Mouse (Mus musculus): ENCODE data around the gene Marveld2. TPM values are rescaled to one million over a fixed set of nuclear protein-coding genes. Genes with fewer than 3 reads are reported as not detected.

Marveld2 gene
- polyA plus RNA-seq, 1 experiment from 2014 or later, result 11.3 TPM

GRCm38 (mm10) chr13:100617583-100617982, 812 bp upstream of the Marveld2 start:
- no peaks in the 10 kb centered on the region for H3K9me3 ChIP-seq (ENCODE audit: control insufficient read depth, low read length)
- no peak overlapping the region for H3K9ac ChIP-seq (ENCODE audit: low read length)
- no peaks in the 10 kb centered on the region for H3K4me1 ChIP-seq (replicated peaks; ENCODE audit: control insufficient read depth, insufficient read depth)
- DNase-seq (ENCODE audit: low spot score) (no peak), ATAC-seq (ENCODE audit: low FRiP score, low TSS enrichment) (no peak)
- no peak overlapping the region; the same call in 1 of the 2 replicates for H3K27ac ChIP-seq (replicated peaks)
- no peak overlapping the region for H3K4me3 ChIP-seq (ENCODE audit: low read depth, low read length)
- WGBS, result 85% methylated on average over 13 of the region's 13 CpGs
- H3K4me2 ChIP-seq (replicated peaks; ENCODE audit: low read depth), result no peak overlapping the region
- peaks cover 7% of the 10 kb centered on the region for H3K36me3 ChIP-seq (ENCODE audit: control insufficient read depth, insufficient read depth, low read length)
- TF ChIP-seq CTCF (IDR thresholded peaks at IDR 0.05; ENCODE audit: low read depth) (no peak), EP300 (optimal IDR thresholded peaks at IDR 0.05) (no peak)
- H3K27me3 ChIP-seq (ENCODE audit: control insufficient read depth, insufficient read depth, low read length), result no peaks in the 10 kb centered on the region

- no peak for ATAC-seq (ENCODE audit: low FRiP score, low TSS enrichment)
- H3K4me2 ChIP-seq (replicated peaks; ENCODE audit: low read depth), result no peak overlapping the region
- TF ChIP-seq EP300 (optimal IDR thresholded peaks at IDR 0.05), result no peak
- peak; percentile 52 for TF ChIP-seq CTCF (IDR thresholded peaks at IDR 0.05; ENCODE audit: low read depth)
- H3K36me3 ChIP-seq (ENCODE audit: control insufficient read depth, insufficient read depth, low read length), result no peaks in the 10 kb centered on the region
- no peaks in the 10 kb centered on the region for H3K9me3 ChIP-seq (ENCODE audit: control insufficient read depth, low read length)
- no peaks in the 10 kb centered on the region for H3K4me1 ChIP-seq (replicated peaks; ENCODE audit: control insufficient read depth, insufficient read depth)
- WGBS, result 55% methylated on average over 2 of the region's 2 CpGs
- H3K27me3 ChIP-seq (ENCODE audit: control insufficient read depth, insufficient read depth, low read length), result no peaks in the 10 kb centered on the region
- no peak overlapping the region for H3K9ac ChIP-seq (ENCODE audit: low read length)
- H3K4me3 ChIP-seq (ENCODE audit: low read depth, low read length), result no peak overlapping the region
- H3K27ac ChIP-seq (replicated peaks), result no peak overlapping the region
- DNase-seq (ENCODE audit: low spot score), result no peak
Measured at GRCm38 (mm10) chr13:100612903-100613302, 3.9 kb downstream of the Marveld2 start.

DNA sequence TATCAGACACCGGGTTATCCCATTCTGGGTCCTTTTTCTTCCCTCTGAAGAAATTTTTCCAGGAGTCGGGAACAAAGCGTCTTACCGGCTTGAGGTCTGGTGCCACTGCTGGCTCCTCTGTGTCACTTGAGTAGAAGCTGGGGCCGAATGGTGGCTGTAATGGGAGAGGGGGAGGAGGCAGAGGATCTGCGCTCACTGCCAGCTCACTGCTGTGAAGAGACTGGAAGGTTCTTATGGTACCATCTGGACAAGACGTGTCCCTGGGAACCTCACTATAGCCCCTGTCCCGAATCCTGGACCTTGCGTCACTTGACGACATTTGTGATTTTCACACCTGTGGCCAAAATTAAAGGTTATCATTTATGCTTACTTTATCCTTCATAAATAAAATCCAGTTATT, 4.5 kb downstream of the Marveld2 start:
- DNase-seq (ENCODE audit: low spot score), result no peak
- Histone ChIP-seq H3K27me3 (ENCODE audit: control insufficient read depth, insufficient read depth, low read length) (no peaks in the 10 kb centered on the region), H3K4me2 (replicated peaks; ENCODE audit: low read depth) (no peak overlapping the region), H3K9ac (ENCODE audit: low read length) (no peak overlapping the region), H3K27ac (replicated peaks) (no peak overlapping the region), H3K36me3 (ENCODE audit: control insufficient read depth, insufficient read depth, low read length) (no peaks in the 10 kb centered on the region), H3K4me3 (ENCODE audit: low read depth, low read length) (no peak overlapping the region), H3K9me3 (ENCODE audit: control insufficient read depth, low read length) (no peaks in the 10 kb centered on the region), H3K4me1 (replicated peaks; ENCODE audit: control insufficient read depth, insufficient read depth) (no peaks in the 10 kb centered on the region)
- TF ChIP-seq CTCF (IDR thresholded peaks at IDR 0.05; ENCODE audit: low read depth), result no peak
- TF ChIP-seq EP300 (optimal IDR thresholded peaks at IDR 0.05), result no peak
- 95% methylated on average over 10 of the region's 10 CpGs for WGBS
- no peak for ATAC-seq (ENCODE audit: low FRiP score, low TSS enrichment)

DNA sequence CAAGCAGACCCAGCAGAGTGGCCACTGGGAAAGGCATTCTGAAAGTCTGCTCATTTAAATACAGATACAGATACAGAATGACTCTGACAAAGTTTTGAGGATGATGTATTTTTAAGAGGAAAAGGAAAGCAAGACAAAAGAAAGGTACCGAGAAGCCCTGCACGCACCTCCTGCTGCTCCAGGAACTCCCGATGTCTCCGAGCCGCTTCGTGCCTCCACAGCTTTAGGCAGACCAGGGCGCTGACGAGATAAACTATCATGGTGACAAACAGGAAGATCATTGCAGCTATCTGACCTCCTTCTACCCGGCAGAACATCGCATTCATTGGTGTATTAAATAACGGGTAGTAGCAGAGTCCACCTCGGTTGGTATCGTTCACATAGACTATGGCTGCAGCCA, 5.5 kb downstream of the Marveld2 start:
- TF ChIP-seq CTCF (IDR thresholded peaks at IDR 0.05; ENCODE audit: low read depth), result no peak
- TF ChIP-seq EP300 (optimal IDR thresholded peaks at IDR 0.05), result no peak
- ATAC-seq (ENCODE audit: low FRiP score, low TSS enrichment), result no peak
- no peaks in the 10 kb centered on the region for H3K9me3 ChIP-seq (ENCODE audit: control insufficient read depth, low read length)
- DNase-seq (ENCODE audit: low spot score), result no peak
- no peaks in the 10 kb centered on the region for H3K27me3 ChIP-seq (ENCODE audit: control insufficient read depth, insufficient read depth, low read length)
- H3K9ac ChIP-seq (ENCODE audit: low read length), result no peak overlapping the region
- H3K4me3 ChIP-seq (ENCODE audit: low read depth, low read length), result no peak overlapping the region
- 92% methylated on average over 13 of the region's 13 CpGs for WGBS
- H3K4me2 ChIP-seq (replicated peaks; ENCODE audit: low read depth), result no peak overlapping the region
- H3K4me1 ChIP-seq (replicated peaks; ENCODE audit: control insufficient read depth, insufficient read depth), result no peaks in the 10 kb centered on the region
- no peaks in the 10 kb centered on the region for H3K36me3 ChIP-seq (ENCODE audit: control insufficient read depth, insufficient read depth, low read length)
- H3K27ac ChIP-seq (replicated peaks), result no peak overlapping the region

GRCm38 (mm10) chr13:100607756-100608155, 9.0 kb downstream of the Marveld2 start:
- ATAC-seq (ENCODE audit: low FRiP score, low TSS enrichment), result no peak
- TF ChIP-seq EP300 (optimal IDR thresholded peaks at IDR 0.05) (no peak), CTCF (IDR thresholded peaks at IDR 0.05; ENCODE audit: low read depth) (peak; percentile 47)
- Histone ChIP-seq H3K9me3 (ENCODE audit: control insufficient read depth, low read length) (no peaks in the 10 kb centered on the region), H3K27me3 (ENCODE audit: control insufficient read depth, insufficient read depth, low read length) (no peaks in the 10 kb centered on the region), H3K9ac (ENCODE audit: low read length) (no peak overlapping the region), H3K4me2 (replicated peaks; ENCODE audit: low read depth) (no peak overlapping the region), H3K4me3 (ENCODE audit: low read depth, low read length) (no peak overlapping the region), H3K27ac (replicated peaks) (no peak overlapping the region), H3K36me3 (ENCODE audit: control insufficient read depth, insufficient read depth, low read length) (no peaks in the 10 kb centered on the region), H3K4me1 (replicated peaks; ENCODE audit: control insufficient read depth, insufficient read depth) (no peaks in the 10 kb centered on the region)
- DNase-seq (ENCODE audit: low spot score), result no peak
- 88% methylated on average over 8 of the region's 8 CpGs for WGBS

- no peak overlapping the region for H3K9ac ChIP-seq (ENCODE audit: low read length)
- H3K27ac ChIP-seq (replicated peaks), result no peak overlapping the region
- ATAC-seq (ENCODE audit: low FRiP score, low TSS enrichment), result no peak
- TF ChIP-seq CTCF (IDR thresholded peaks at IDR 0.05; ENCODE audit: low read depth) (no peak), EP300 (optimal IDR thresholded peaks at IDR 0.05) (no peak)
- H3K27me3 ChIP-seq (ENCODE audit: control insufficient read depth, insufficient read depth, low read length), result no peaks in the 10 kb centered on the region
- H3K9me3 ChIP-seq (ENCODE audit: control insufficient read depth, low read length), result no peaks in the 10 kb centered on the region
- DNase-seq (ENCODE audit: low spot score), result no peak
- no peak overlapping the region for H3K4me3 ChIP-seq (ENCODE audit: low read depth, low read length)
- H3K4me2 ChIP-seq (replicated peaks; ENCODE audit: low read depth), result no peak overlapping the region
- WGBS, result 77% methylated on average over 1 of the region's 1 CpGs
- no peaks in the 10 kb centered on the region for H3K36me3 ChIP-seq (ENCODE audit: control insufficient read depth, insufficient read depth, low read length)
- no peaks in the 10 kb centered on the region for H3K4me1 ChIP-seq (replicated peaks; ENCODE audit: control insufficient read depth, insufficient read depth)
Measured at GRCm38 (mm10) chr13:100605845-100606244, 10.9 kb downstream of the Marveld2 start.

Data from stomach, postnatal 0 days (tissue).